Mouse (Mus musculus): ENCODE results near the gene Uhrf2.

The Uhrf2 gene

DNA sequence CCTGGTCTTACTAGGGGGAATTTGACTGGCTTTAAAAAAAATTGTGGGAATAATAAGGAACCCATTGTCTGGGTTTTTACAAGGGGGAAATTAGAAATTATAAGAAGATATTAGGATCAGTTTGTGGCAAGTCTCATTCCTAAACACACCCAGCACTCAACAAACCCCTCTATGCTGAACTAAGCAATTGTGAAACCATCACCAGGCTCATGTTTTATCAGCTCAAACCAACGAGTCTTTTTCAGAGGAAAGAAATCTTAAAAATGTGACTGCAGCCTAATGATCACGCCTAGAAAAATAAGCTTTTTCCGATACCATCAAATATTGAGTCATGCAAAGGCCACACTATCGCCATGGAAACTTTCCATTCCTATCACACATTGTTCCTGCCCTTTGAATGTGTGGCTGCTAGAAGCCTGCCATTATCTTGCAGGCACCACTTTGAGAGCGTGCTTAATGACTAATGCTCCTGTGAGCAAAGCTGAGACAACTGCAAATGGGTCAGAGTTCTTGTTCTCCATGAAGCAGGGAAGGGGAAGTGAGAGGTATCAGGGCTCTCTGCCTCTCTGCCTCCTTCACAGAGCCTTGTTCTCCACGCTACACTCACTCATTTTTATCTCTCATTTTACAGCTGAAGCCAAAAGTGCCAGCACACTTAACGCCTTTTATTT lies 94.8 kb downstream of the Uhrf2 start:
- in situ Hi-C loops (cut with MboI, MseI), result no loop called here

- in situ Hi-C loops (cut with MboI, MseI), result no loop called here
Observed at GRCm38 (mm10) chr19:30125670-30126059, 95.4 kb downstream of the Uhrf2 start.

GRCm38 (mm10) chr19:30128177-30128576 lies 97.9 kb downstream of the Uhrf2 start:
- in situ Hi-C loops (cut with MboI, MseI), result no loop called here

- in situ Hi-C loops (cut with MboI, MseI), result no loop called here
Observed at GRCm38 (mm10) chr19:30136308-30136707, 106.0 kb downstream of the Uhrf2 start.

Data from T-helper 1 cell (primary cell).